Mouse (Mus musculus) liver, postnatal 0 days (tissue): Measurements from ENCODE around the gene Artn. TPM values are rescaled to one million over a fixed set of nuclear protein-coding genes. Genes with fewer than 3 reads are reported as not detected.
A peak's percentile ranks its signal among the peaks of the same experiment; 100 is the strongest.

ENCODE experiments used
- ATAC-seq: fragments of 200-750 bp; cut with Nextera tagmentation; 2 replicates; pipeline ENCODE4 v1.8.0; 2017; ENCODE audit warnings: mild to moderate bottlenecking, moderate library complexity
- DNase-seq: peaks from one replicate; pipeline ENCODE4 v3.0.0-alpha.2; 2016
- H3K27ac ChIP-seq: fragments of 300-500 bp; sonication (generic); 2 replicates; pipeline ENCODE4 v1.5.1; 2014; ENCODE audit warnings: antibody characterized with exemption, moderate library complexity, mild to moderate bottlenecking, low read depth
- H3K27me3 ChIP-seq: fragments of 300-500 bp; sonication (generic); 2 replicates; pipeline ENCODE4 v1.6.1; 2014; ENCODE audit warnings: low read length, control low read depth, mixed read lengths; ENCODE audit not compliant: insufficient read depth
- H3K36me3 ChIP-seq: fragments of 300-500 bp; sonication (generic); replicated peaks from 2 replicates; pipeline ENCODE4 v1.6.1; 2014; ENCODE audit warnings: mild to moderate bottlenecking, control low read depth, low read length, moderate library complexity, mixed read lengths; ENCODE audit not compliant: insufficient read depth
- H3K4me1 ChIP-seq: fragments of 300-500 bp; sonication (generic); 2 replicates; pipeline ENCODE4 v1.6.1; 2014; ENCODE audit warnings: antibody characterized with exemption, mild to moderate bottlenecking, control low read depth; ENCODE audit not compliant: insufficient read depth
- H3K4me2 ChIP-seq: fragments of 300-500 bp; sonication (generic); 2 replicates; pipeline ENCODE4 v1.6.1; 2014; ENCODE audit warnings: low read depth, mild to moderate bottlenecking, low read length, moderate library complexity, mixed read lengths
- H3K4me3 ChIP-seq: fragments of 300-500 bp; sonication (generic); 2 replicates; pipeline ENCODE4 v1.5.1; 2014; ENCODE audit warnings: low read depth, low read length
- H3K9ac ChIP-seq: fragments of 300-500 bp; sonication (generic); replicated peaks from 2 replicates; pipeline ENCODE4 v1.6.1; 2014; ENCODE audit warnings: mild to moderate bottlenecking, moderate library complexity
- H3K9me3 ChIP-seq: fragments of 300-500 bp; sonication (generic); 2 replicates; pipeline ENCODE4 v1.6.1; 2016; ENCODE audit warnings: mild to moderate bottlenecking, control low read depth, low read length, mixed read lengths
- CTCF ChIP-seq: sonication (generic); IDR thresholded peaks from 2 replicates; pipeline ENCODE4 v1.5.1; 2016; ENCODE audit warnings: antibody characterized with exemption, low read depth
- EP300 ChIP-seq: IDR thresholded peaks from 2 replicates; pipeline ENCODE4 v1.6.1; 2016; ENCODE audit warnings: antibody characterized with exemption, low read depth, mild to moderate bottlenecking
- WGBS: fragments of 180-500 bp; shearing (Covaris S2); extraction: QIAGEN DNeasy Blood & Tissue Kit; methylation state at CpG from one replicate; pipeline ENCODE4 v1.1.7; 2014; ENCODE audit not compliant: insufficient replicate concordance; 5-methylcytosine and 5-hydroxymethylcytosine counted together
- polyA plus RNA-seq: library from polyadenylated mRNA; unstranded; fragments of >200 nt; fragmentation: Nextera tagmentation; extraction: Ambion mirVana; gene quantifications from 2 replicates; pipeline ENCODE4 v1.2.1, GENCODE M21; 2015

Gene Artn
- polyA plus RNA-seq, 1 experiment from 2014 or later, result 0.88 TPM

DNA sequence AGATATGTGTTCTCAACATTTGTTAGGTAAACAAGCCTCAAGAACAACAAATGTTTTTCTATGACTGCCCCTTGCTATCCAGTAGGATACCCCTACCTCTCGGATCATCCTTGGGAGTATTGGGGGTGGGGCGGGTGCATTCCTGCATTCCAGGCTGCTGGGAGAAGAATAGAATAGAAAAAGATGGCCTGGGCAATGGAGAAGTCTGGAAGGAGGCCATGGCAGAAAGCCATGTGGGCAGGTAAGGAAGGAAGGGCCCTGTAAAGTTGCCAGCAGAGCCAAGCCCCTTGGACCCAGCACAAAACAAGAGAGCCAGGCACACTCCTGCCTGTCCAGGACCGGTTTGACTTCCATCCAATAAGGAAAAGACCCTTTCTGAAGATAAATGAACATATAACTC, 16.1 kb downstream of the Artn start:
- ATAC-seq, result no peak
- H3K27me3 ChIP-seq, result no peaks in the 10 kb centered on the region
- 72% methylated on average over 3 of the region's 3 CpGs for WGBS
- no peak overlapping the region for H3K9ac ChIP-seq
- peaks cover 31% of the 10 kb centered on the region for H3K4me1 ChIP-seq
- no peaks in the 10 kb centered on the region for H3K9me3 ChIP-seq
- no peak for TF ChIP-seq CTCF
- TF ChIP-seq EP300, result no peak
- peaks cover 4% of the 10 kb centered on the region for H3K36me3 ChIP-seq
- no peak overlapping the region for H3K27ac ChIP-seq
- DNase-seq, result no peak
- H3K4me2 ChIP-seq, result peak overlapping the region; percentile 99
- no peak overlapping the region for H3K4me3 ChIP-seq

DNA sequence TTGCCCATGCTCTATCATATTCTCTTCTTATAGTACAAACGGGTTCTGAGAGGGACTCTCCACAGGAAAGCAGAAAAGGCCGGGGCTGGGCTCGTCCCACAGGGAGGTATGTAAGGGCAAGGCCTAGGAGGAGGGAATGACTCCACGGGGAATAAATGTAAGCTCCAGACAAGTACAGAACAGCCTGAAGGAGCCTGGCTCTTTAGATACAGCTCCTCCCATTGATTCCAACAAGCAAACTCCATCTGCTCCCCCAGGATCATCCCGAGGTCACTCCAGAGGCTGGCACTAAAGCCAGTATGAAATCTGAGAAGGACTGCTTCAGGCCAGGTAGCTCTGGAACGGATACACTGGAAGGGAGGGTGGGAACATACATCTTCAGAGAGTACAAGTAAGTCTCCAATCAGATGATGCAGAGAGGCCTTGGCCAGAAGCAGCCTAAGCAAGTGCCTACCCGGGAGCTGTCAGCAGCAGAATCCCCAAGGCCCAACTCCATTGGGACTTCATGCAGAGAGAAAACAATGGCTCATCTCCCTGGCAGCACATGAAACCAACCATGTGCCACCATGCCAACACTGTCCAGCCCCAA, 16.8 kb downstream of the Artn start:
- Histone ChIP-seq H3K27ac (no peak overlapping the region), H3K9ac (no peak overlapping the region), H3K36me3 (peaks cover 4% of the 10 kb centered on the region), H3K4me1 (peaks cover 28% of the 10 kb centered on the region), H3K27me3 (no peaks in the 10 kb centered on the region), H3K9me3 (no peaks in the 10 kb centered on the region), H3K4me2 (no peak overlapping the region), H3K4me3 (no peak overlapping the region)
- TF ChIP-seq EP300 (no peak), CTCF (no peak)
- 77% methylated on average over 7 of the region's 7 CpGs for WGBS
- DNase-seq, result no peak
- no peak for ATAC-seq

DNA sequence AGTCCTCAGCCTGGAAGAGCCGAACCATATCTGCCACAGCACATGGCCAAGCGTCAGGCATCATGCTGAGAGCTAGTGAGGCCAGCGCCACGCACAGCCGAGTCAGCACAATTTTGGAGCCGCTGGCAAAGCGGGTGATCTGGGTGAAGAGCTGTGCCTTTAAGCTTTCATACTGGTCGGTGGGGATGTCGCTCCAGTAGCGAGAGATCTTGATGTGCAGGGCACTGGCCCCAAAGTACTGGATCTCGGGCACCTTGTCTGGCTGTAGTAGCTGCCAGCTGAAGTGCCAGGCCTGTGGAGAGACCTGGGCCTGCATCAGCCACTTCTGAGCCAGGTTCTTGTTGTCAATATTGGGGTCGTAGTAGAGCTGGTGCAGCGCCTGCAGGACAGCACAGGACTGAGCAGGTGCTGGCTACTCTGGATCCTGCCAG, 17.4 kb downstream of the Artn start:
- Histone ChIP-seq H3K4me2 (no peak overlapping the region), H3K27me3 (no peaks in the 10 kb centered on the region), H3K27ac (no peak overlapping the region), H3K4me3 (no peak overlapping the region), H3K36me3 (peaks cover 4% of the 10 kb centered on the region), H3K4me1 (peaks cover 28% of the 10 kb centered on the region), H3K9ac (no peak overlapping the region), H3K9me3 (no peaks in the 10 kb centered on the region)
- no peak for ATAC-seq
- TF ChIP-seq EP300 (no peak), CTCF (no peak)
- WGBS, result 92% methylated on average over 13 of the region's 13 CpGs
- no peak for DNase-seq

DNA sequence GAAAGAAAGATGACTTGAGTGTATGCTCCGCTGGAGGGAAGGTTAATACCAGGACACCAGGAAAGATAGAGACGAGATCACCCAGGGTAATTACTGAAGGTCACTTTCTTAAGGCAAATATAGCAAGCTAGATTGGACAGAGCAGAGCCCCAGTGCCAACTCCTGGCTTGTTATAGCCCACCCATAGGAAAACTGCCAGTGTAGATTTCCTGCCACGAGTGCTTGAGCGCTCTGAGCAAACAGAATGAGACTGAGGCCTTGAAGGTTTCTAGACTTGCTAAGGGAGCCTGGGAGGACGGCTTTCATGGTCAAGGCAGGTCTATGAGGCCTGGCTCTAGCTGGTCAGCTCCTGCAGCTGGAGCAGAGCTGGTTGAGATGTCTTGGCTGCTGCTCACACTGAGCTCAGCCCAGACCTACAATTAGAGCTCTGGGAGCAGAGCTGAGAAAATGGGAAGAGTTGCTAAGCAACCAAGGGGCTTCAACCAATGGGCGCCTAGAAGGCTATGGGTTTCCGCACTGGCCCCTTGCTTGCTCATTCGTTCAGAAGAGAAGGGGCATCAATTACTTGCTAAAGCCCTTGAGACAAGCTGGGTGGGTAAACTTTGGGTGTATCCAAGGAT, 20.6 kb downstream of the Artn start:
- Histone ChIP-seq H3K27ac (no peak overlapping the region), H3K27me3 (no peaks in the 10 kb centered on the region), H3K4me2 (no peak overlapping the region), H3K9me3 (no peaks in the 10 kb centered on the region), H3K9ac (no peak overlapping the region), H3K36me3 (peaks cover 14% of the 10 kb centered on the region), H3K4me3 (no peak overlapping the region), H3K4me1 (peaks cover 10% of the 10 kb centered on the region)
- DNase-seq (no peak), ATAC-seq (no peak)
- TF ChIP-seq EP300 (no peak), CTCF (no peak)
- 82% methylated on average over 8 of the region's 8 CpGs for WGBS

DNA sequence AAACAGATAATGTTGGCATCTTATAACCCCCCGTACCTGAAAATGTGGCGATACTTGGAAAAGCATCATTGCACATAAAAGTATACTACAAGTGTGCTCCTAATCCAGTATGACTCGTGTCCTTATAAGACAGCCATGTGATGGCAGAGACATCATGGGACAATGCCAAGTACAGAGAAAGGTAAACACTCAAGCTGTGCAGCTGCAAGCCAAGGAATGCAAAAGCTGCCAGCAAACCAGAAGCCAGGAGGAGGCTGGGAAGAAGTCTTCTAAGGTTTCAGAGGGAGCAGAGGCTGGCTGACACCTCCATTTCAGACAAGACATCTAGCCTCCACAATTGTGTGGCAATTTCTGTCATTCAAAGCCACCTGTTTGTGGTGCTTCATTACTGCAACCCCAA, 23.4 kb downstream of the Artn start:
- 82% methylated on average over 3 of the region's 3 CpGs for WGBS
- no peaks in the 10 kb centered on the region for H3K27me3 ChIP-seq
- no peak for ATAC-seq
- no peak overlapping the region for H3K4me2 ChIP-seq
- no peak for TF ChIP-seq EP300
- no peak for TF ChIP-seq CTCF
- H3K36me3 ChIP-seq, result peaks cover 39% of the 10 kb centered on the region
- no peak for DNase-seq
- no peak overlapping the region for H3K4me3 ChIP-seq
- H3K4me1 ChIP-seq, result no peaks in the 10 kb centered on the region
- H3K9me3 ChIP-seq, result no peaks in the 10 kb centered on the region
- no peak overlapping the region for H3K27ac ChIP-seq
- no peak overlapping the region for H3K9ac ChIP-seq

DNA sequence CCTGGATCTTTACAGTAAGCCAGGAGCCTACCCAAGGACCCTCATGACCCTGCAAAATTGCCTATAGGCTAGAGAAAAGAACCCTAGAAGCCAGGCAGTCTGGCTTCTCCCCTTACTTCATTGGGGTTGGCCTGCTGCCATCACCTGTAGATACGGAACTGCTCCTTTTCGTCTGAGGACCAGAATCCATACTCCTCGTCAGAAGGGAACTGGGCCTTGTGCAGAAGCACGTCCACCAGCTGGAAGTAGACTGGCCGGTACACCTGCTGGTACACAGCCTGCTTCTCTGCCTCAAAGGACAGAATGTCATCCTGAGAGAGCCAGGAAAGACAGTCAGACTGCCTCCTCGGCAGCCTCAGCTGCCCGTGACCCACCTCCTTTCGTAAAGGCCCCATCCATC, 24.8 kb downstream of the Artn start:
- ATAC-seq, result no peak
- Histone ChIP-seq H3K27ac (no peak overlapping the region), H3K4me1 (no peaks in the 10 kb centered on the region), H3K9me3 (no peaks in the 10 kb centered on the region), H3K9ac (no peak overlapping the region), H3K36me3 (peaks cover 48% of the 10 kb centered on the region), H3K4me3 (no peak overlapping the region), H3K27me3 (no peaks in the 10 kb centered on the region), H3K4me2 (no peak overlapping the region)
- no peak for DNase-seq
- WGBS, result 87% methylated on average over 8 of the region's 8 CpGs
- no peak for TF ChIP-seq EP300
- no peak for TF ChIP-seq CTCF
